Mouse (Mus musculus) T-helper 2 cell (primary cell): ENCODE measurements around the gene Dnah6.

Experiments
- in situ Hi-C: fragments of 300-600 bp; cut with MboI, MseI; formaldehyde crosslinking; loops from one replicate; pipeline ENCODE4 v1.15.1; 2025; ENCODE audit warnings: high pct_unique_total_duplicates

Dnah6 gene

DNA sequence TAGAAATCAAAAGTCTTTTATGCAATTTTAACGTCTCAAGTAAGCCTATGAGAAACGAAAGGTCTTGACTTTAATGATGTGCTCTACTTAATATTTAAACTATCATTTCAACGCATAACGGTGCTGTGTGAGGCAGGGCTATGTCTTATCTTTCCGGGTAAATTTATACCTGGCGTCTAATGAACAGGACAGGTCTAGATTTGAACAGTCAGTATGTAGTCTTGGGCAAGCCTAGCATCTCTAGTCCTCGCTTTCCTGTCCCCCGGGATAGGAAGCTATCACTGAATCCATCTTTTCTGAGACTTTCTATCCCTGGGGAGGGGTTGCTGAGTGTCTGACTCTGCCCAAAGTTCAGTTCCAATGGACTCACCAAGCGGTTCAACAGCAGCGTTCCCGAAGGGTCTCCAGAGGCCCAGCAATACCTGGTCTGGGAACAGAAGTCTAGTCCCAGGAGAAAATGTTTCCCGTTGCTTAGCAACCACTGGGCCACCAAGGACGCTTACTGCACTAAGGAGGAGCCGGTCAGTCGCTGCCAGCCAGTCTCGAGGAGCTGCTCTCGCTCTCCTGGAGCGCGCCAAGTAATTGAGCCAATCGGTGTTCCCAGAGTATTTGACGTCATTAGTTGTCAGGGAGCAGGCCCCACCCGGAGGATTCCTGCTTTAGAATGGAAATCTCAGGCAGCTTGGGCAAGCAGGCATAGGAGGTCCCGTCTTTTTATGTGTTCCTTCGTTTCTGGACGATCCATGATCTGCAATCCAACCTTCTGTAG, at the start of gene Dnah6:
Gene Dnah6, minus strand, starts transcription at position 463 of the 769 bp plus-strand sequence.
- in situ Hi-C loops = loop anchor here (5.0 to 10.0 kb wide), 2 partner anchors 197 to 279 kb away; no protein-coding TSS in a partner anchor

DNA sequence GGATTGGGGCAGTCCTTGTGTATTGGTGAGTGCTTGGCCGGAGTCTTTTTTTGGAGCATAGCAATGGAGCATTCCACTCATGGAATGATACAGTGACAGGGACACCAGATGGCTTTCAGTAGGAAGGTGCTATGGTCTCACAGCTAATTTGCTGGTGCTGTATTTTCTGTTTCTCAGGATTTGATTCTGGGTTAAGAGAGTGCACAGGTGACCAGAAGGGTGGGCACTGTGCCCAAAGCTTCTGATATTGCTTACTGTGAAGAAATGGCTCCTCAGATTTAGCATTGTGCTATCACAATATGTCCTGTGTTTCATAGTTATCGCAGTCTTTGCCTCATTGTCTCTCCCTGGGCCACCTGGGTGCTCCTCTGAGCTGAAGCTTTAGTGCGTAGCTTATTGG, 47.9 kb upstream of the Dnah6 start:
- in situ Hi-C loops = no loop called here

DNA sequence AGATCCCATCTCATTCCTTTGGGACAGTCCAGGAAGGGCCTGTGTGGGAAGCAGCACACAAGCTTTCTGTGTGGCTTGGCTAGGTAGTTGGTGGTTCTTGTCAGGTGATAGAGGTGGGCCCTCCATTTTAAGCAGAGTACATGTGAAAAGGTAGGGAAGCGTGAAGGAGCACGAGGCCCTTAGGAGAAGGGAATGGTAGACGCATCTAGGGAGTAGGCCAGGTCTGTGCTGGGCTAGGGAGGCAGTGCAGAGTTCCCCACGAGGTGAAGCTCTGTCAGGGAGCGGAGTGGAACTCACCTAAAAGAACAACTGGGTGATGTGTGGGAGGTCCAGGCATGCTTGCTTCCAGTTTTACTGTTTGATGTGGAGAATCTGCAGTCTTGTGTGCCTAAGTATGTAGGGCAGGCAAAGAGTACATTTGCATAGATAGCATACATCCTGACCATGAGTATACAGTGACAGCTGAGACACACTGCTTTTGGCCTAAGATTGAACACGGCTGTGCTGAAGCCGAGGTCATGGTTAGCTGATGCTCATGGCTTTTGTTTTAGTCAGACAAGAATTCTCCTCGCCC, 46.4 kb upstream of the Dnah6 start:
- in situ Hi-C loops = no loop called here

DNA sequence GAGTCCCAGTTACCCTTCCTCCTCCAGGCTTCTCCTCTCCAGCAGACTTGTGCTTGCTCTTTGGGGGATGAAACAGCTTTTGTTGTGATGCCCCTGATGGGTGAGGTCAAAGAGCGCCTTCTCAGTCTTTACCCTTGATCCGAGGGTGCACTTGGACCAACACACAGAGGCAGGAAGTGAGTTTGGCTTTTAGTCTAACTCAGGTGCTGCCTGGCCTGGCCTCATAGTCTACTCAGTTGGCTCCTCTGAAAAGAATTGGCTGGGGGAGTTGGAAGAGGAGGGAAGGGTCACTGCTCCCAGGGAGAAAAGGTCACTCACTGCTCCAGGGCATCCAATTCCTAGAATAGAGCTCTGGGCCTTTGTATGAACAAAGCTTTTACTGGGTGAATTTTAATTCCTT, 43.4 kb upstream of the Dnah6 start:
- in situ Hi-C loops = no loop called here

DNA sequence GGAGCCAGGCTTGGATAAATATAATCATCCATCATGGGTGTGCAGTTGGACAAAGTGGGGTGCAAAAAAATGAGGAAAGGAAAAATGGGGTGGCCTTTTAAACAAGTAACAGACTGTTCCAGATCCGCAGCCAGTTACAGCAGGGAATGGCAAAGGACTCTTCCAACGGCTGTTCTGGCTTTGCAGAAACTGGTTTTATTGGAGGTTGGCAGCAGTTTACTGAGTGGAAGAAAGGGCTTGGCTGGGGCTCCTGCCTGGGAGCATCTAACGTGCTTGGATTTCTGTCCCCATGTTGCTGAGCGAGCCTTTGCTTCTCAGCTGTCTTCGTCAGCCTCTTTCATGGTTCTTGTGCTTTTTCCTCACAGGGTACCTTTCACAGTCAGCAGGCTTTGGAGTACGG, 38.7 kb upstream of the Dnah6 start:
- in situ Hi-C loops = no loop called here

DNA sequence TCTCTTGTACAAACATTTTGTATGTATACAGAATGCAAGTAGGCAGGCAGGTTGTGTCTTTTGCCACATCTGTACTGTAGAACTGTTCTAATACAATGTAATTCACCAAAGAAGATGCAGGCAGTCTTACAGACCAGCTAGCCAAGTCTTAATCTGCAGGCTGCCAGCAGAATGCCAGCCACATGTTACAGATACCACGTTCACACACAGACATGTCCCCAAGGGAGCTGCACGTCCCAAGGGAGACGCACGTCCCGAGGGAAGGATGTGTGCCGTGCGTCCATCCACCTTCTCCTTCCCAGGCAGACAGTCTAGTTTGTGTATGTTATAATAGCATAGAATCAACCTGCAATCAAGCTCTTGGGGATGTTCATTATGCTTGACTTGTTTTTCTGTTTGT, 35.6 kb upstream of the Dnah6 start:
- in situ Hi-C loops = no loop called here

DNA sequence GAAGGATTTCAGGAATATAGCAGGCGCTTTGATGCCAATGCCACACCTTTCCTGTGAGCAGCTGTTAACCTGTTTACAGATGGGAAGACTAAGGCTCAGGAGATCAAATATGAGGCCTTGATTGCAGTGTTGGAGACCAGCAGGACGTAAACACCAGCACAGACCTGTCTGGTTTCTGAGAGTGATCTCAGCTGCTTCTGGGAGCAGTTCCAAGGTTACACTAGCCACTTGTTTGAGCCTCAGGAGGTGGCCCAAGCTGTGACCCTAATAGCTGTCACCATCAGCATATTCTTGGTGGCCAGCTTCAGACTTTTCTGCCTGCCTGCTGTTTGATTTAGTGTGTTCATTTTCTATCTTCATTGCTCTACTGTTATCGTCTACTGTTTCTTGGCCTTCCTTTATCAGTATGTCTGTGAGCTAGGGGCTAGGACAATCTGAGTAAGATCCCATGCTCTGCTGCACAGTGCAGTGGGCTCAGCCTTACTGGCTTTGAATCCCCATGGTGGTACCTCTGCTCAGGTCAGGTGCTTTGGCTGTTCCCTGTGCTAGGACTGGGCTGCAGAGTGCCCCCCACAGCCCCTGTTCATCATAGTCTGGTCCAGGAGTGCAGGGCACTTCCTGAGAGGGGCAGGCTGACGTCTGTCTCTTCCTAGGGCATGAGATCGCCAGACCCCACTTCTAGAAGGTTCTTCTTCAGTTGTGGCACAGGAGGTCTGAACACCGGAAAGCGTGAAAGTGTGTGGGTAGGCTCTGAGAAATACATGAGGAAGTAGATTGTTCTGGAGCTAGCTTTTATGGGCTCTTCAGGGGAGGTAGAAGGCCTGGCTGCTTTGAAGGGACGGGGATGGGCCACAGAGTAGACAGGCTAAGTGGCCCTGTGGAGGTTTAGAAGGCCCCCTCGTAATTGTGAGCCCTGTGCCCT, 33.1 kb upstream of the Dnah6 start:
- in situ Hi-C loops = no loop called here

DNA sequence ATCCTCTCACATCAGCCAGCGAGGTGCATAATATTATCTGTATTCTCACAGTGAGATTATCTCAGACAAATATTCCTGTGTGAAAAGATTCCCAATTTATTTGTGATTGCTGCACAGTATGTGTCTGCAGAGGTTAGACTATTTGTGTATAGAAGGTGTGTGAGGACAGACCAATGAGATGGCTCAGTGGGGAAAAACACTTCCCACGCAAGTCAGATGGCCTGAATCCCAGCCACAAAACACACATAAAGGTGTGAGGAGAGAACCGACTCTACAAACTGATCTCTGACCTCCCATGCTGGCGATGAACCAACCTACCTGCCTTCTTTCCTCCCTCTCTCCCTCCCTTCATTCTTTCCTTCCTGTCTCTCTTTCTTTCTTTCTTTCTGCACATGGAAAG, 32.1 kb upstream of the Dnah6 start:
- in situ Hi-C loops = no loop called here

DNA sequence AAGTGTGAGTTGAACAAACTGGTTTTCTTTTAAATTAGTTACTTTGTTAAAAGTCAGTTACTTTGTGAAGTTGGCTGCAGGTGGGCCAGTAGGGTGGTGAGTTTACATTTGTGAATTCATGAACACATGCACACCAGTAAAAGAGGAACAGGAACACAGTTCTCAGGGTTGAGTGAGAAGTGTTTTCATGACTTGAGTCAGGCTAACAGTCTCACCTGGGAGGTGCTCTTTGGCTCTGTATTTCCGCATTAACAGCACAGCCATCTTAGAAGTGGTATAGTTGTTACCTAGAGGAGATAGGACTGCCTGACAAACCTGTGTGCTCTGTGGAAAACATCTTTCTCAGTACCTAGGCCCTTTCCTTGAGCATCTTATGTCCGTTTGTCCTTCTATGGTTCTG, 31.6 kb upstream of the Dnah6 start:
- in situ Hi-C loops = no loop called here

DNA sequence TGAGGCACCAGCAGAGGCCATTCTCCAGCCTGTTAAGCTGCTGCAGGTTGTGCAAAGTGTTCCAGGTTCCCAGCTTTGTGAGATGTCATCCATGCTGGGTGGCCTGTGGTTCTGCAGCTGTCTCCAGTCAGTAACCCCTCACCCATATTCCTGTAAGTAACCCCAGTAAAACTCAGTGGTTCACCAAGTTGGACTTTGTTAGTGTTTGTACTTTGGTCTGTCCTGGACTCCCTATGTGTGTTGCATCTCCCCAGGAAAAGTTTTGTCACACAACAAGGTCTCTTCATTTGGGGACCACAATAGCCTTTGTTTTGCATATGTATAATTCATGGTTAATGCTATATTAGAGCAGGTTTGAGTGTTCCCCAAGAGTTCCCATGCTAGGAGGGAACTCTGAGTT, 30.9 kb upstream of the Dnah6 start:
- in situ Hi-C loops = no loop called here

DNA sequence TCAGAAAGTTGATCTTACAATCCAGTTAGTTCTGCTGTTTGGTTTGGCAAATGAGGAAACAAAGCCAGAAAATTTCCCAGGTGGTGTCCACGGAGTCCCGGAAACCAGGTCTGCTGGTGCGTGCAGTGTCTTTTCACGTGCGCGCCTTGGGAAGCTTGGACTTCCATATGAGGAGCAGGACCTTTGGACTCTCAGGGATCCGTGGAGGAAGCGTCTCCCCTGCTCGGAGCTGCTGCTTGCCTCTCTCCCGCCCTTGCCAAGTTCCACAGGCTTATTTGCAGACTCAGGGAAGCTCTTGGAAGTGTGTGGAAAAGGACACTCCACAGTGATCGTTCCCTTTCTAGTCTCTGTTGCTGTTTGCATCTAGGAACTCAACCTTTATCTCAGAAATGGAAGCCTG, 29.9 kb upstream of the Dnah6 start:
- in situ Hi-C loops = no loop called here

DNA sequence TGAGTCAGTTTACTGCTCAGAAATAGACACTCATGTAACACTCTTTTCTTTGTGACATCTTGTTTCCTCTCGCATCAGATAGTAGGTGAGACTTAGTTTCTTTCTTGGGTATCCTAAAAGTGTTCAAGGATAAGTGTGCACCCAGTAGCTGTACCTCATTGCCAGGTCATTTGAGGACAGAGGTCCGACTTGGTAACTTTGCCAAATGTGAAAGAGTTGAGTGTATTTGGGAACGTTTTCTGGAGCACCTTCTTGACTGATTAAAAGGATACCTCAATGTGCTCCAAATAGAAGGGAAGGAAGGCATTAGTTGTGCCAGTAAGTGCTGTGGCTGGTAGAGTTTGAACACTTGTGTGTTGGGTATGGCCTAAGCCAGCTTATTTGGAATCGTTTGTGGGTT, 28.4 kb upstream of the Dnah6 start:
- in situ Hi-C loops = no loop called here

DNA sequence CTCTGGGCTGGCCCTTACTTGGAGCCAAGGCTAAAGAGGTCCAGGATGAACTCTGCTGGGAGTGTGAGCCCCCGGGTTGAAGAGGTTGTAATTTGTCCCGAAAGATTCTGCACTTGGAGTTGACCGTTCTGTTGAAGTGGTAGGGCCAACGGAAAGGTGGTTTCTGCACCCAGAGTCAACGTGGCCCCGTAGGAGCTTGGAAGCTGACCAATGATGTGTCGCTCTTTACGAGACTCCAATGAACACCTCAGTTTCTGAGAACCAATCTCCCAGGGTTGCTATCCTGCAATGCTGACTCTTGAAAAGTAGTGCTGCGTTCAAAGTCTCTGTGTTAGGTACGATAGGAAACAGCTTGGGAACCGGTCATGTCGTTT, 27.6 kb upstream of the Dnah6 start:
- in situ Hi-C loops = no loop called here

DNA sequence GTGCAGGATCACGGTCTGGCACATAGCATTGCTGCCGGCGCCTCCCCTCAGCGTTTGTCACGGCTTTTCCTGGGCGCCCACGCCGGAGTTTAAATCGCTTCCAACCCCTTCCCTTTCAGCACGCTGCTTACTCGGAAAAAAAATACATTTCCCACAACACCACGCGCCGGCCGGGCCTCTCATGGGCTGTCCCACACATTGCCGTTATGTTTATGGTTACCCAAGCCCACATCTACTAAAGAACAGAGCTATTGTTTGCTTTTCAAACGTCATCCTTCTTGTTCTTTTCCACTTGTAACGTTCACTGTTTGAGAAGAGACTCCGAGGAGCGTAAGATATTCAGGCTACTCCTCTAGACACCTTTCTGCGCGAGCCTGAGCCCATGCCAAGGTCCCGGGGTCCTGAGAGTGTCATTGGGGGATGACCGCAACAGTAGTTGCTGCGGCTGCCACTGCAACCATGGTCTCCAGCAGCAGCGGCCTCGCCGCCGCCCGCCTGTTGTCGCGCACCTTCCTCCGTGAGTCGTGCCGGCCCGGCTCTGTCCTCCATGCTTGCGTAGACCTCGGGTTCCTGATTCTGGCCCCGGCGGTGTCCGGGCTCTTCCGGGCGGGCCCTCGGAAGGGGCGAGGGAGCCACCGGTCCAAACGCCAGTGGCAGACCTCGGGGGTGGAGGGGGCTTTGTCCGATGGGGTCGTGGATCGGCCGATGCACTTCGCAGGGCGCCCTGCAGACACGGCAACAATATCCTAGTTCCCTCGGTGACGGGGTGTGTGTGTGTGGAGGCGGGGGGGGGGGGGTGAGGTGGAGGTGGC, 27.0 kb upstream of the Dnah6 start, which contains the start of gene Suclg1:
Gene Suclg1, plus strand, starts transcription at position 146 of the 812 bp plus-strand sequence.
- in situ Hi-C loops = no loop called here

DNA sequence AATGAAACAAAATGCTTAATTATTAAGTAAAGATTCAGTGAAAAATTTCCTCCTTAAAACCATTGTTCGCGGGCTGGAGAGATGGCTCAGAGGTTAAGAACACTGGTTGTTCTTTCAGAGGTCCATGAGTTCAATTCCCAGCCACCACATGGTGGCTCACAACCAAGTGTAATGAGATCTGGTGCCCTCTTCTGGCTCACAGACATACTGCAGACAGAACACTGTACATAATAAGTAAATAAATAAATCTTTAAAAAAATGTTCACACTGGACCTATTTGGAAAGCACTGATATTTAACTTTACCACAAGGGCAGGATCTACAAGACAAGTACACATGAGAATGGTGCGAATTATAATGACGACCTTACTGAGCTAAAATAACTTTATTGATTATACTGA, 26.0 kb upstream of the Dnah6 start:
- in situ Hi-C loops = no loop called here

DNA sequence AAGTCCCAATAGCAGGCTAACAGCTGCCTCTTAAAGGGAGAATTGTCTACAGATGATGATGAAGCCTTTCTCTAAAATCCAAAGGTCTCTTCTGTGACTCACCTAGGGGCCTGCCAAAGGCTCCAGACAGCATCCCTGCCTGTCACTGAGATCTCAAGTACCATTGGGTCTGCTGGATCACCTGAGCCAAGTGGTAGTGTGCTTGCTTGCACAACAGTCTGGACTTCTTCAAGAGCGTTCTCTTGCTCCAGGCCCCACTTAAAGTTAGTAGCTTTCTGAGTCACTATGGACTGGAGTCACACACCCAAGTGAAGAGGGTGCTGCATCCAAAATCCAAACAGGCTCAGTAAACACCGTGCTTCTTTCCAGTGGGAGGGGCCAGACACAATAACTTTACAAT, 25.4 kb upstream of the Dnah6 start:
- in situ Hi-C loops = no loop called here

DNA sequence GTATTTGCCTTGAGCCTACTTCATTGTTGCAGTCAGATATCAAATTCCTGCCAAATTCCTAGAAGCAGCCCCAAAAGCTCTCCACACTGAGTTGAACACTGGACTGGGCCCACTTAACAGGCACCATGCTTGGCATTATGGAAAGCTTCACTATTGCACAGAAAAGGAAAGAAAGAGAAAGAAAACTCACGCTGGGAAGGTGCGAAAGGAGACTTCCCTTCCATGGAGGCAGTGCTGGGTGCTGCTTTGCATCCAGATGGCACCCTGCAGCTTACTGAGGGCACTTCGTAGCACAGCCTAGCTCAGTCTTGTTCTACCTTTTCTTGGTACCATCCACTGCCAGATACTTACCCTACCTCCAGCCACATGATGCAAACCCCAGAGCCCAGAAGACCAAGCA, 14.2 kb upstream of the Dnah6 start:
- in situ Hi-C loops = no loop called here

DNA sequence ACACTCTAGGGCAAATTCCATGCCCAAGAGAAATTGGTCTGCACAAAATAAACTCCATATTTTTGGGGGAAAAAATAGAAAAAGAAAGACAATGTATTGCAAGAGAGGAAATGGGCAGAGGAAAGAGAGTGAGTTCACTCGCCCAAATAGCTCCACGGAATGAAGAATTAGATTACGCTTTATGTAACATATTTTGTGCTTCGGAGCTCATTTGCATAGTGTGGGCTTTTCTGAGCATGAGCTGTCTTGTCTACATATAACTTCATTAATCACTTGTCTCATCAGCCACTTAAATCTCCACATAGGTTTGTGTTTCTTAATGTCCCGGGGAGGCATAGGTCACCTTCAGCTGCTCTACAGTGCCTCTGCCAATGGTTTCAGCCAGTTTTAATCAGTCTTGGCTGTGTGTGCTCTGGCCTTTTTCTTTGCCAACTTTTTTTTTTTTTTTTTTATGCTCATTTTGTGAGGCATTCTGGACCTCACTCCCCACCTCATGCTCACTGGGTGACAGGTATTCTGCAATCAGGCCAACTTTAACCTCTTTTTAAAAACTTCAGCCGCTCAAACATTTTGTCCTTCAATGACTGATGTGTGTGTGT, 12.9 kb upstream of the Dnah6 start:
- in situ Hi-C loops = no loop called here

DNA sequence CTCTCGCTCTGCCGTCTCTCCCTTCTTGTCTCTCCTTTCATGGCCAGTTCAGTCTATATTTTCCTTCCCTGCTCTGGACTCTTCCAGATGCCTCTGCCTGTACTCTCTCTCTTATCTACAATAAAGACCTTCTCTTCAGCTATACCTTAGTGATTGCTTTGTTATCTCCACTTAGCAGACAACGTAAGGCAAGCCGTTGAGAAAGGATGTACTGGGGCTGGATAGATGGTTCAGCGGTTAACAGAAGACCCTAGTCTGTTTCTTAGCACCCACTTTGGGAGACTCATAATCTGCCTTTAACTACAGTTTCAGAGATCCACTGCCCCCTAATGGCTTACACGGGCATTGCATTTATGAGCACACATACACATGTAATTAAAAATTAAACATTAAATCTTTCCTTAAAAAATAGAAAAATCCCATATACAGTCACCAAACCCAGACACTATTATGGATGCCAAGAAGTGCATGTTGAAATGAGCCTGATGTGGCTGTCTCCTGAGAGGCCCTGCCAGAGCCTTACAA, 11.8 kb upstream of the Dnah6 start:
- in situ Hi-C loops = no loop called here

DNA sequence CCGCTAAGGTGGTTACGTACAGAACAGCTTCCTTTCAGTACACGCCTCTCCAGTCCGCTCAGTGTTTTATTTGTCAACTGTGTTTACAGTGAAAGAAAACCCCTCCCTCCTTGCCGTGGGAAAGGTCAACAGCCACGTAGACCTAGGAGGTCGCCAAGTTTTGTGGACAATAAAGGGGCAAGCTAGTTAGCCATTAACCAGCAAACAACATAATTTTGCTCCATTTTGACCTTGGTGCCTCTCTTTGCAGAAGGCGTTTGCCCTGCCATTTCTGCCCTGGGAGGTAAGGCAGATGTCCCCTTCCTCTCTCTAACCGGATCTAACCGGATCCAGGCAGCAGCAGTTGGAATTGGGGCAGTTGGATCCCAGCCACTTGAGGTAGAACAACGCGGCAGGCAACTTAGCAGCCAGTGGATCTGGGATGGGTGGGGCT, 10.7 kb upstream of the Dnah6 start:
- in situ Hi-C loops = no loop called here

DNA sequence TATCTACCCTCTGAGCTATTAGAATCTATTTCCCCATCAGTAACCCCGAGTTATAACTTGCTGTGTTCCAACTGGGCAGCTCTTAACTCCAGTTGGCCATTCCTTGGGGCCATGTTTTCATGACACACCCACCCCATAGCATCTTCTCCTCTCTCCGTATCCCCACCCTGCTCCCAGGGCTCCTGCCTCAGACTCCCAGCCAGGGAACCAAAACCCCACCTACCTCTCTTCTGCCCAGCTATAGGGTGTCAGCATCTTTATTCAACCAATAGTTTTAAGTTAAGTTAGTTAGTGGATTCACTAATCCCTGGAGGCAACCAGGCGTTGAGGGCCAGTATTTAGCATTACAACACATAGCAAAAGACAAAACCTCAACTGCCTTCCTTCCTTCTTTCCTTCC, 7.4 kb upstream of the Dnah6 start:
- in situ Hi-C loops = loop anchor here (10.0 kb wide), 1 partner anchor 204 kb away; no protein-coding TSS in a partner anchor
